Mouse (Mus musculus) testis, adult 2 months (tissue): ENCODE data around the gene Maml3.

Experiments
- CTCF ChIP-seq: fragments of 200-500 bp; IDR thresholded peaks from 2 replicates; pipeline ENCODE4 v1.5.1; 2012; ENCODE audit warnings: low read depth, mild to moderate bottlenecking, inconsistent platforms, low read length, moderate library complexity; ENCODE audit not compliant: control insufficient read depth, insufficient read depth, insufficient replicate concordance
- POLR2A ChIP-seq: fragments of 200-500 bp; IDR thresholded peaks from 2 replicates; pipeline ENCODE4 v1.6.1; 2012; ENCODE audit warnings: low read depth, mild to moderate bottlenecking, inconsistent platforms, low read length, moderate library complexity; ENCODE audit not compliant: control insufficient read depth

DNA sequence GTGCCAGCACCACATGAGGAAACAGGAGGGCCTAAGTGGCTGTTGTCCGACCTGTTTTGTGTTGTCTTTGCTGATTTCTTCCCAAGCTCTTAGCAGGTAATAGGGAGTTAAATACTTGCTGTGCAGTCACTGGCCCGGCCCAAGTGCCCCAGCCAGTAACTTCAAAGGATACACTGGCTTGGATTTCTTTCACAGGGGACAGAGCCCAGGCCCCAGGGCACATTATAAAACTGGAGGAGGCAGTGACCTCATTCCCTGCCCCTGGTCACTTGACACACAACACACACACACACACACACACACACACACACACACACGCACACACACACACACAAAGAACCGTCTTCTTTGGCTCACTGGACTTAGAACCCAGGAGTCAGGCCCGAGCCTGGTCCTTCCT, 67.6 kb downstream of the Maml3 start:
- TF ChIP-seq CTCF: no peak
- no peak for TF ChIP-seq POLR2A
